Mouse (Mus musculus): ENCODE measurements around the gene Lpp.

Gene Lpp

DNA sequence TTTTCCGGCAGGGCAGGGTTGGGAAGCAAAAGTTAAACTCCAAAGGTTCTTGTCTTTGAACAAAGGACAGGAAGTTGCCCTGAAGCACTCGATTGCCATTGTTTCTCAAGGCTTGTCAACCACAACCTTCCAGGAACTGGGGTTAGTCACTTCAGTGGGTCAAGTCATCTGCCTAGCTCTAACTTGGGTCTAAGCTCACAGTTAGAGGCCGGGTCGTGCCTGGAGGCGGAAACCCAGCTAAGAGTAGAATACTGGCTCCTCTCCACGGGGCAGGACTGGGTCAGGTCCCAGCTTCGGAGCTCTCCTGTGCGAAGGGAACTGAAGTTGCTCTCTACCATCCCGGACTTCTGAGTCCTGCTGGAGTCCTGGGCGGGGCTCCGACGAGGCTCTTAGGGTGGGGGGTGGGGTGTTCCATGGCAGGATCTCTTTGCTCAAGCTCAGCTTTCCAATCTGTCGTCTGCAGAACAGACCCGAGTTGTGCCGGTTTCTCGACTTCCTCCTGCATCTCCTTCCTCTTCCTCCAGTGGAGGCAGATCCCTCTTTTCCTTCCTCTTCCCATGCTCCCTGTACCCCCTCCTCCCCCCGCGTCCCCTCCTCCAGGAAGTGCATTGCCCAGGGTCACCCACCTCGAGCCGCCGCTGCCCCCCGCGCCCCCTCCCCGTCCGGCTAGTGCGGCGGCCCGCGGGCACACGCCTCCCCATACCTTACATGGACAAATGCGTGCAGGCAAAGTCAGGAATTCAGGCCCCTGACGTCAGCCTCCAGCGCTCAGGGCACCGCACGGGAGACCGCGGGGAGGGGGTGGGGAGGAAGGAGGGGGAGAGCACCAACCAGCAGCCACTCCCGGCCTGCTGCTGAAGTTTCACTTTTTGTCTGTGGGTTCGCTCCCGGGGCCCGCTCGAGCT, at the start of gene Lpp:
Gene Lpp, plus strand, starts transcription at position 857 of the 905 bp plus-strand sequence.
- DNase-seq (ENCODE audit: low spot score in 2 of 2) = peak; percentile 73 to 80

DNA sequence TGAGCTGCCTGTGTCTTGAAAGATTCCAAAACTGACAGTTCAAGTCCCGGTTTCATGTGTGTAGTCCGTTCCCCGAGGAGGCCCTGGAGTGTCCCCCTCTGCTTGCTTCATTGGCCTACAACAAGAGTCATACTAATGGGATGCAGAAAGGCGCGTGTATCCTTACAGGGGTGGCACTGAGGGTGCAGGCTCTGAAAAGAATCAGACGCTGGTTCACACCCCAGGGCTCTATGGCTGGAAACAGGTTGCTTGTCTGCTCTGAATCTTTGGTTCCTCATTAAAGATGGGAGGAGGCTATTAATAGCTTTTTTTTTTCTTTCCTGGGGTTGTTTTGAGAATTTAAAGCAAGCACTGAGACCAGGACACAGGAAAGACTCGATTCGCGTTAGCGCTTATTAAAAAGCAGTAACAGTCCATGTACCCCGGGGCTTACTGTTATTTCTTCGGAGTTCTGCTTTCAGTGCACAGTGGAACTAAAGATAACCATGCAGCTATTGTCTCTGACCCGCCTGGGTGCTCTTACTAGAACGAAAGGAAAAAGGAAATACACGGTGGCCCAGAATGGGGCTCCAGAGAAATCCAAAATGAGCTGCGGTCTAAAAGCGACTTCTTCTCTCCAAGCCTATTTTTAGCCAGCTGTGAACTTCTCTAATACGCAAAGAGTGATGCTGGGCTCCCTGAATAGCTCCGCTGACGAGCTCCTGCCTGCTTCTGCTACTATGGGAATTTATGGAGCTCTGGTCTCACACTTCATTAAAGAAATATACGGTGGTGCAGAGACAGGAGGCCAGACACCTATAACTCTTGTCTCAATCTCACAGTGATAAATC, 45.5 kb upstream of the Lpp start:
- no peak for DNase-seq (ENCODE audit: low spot score in 2 of 2)

DNA sequence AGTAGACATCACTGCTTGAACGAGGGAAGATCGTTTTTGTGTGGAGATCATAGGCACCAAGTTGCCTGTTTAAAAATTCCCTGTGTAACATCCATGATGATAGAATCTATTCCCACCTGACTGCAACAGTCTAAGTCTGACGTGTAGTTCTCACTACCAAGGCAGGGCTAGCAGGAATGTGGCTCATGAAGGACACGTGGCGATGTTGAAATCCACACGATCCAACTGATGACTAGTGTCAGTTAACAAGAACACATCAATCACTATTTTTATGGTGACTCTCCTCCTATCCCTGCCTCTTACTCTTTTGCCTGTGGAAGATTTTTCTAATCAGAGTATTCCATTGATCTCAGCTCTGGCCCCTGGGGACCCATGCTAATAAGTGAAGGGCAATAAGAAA, 43.0 kb upstream of the Lpp start:
- DNase-seq (ENCODE audit: low spot score in 2 of 2) = no peak

GRCm38 (mm10) chr16:24350751-24351150, 42.6 kb upstream of the Lpp start:
- no peak for DNase-seq (ENCODE audit: low spot score in 2 of 2)

DNA sequence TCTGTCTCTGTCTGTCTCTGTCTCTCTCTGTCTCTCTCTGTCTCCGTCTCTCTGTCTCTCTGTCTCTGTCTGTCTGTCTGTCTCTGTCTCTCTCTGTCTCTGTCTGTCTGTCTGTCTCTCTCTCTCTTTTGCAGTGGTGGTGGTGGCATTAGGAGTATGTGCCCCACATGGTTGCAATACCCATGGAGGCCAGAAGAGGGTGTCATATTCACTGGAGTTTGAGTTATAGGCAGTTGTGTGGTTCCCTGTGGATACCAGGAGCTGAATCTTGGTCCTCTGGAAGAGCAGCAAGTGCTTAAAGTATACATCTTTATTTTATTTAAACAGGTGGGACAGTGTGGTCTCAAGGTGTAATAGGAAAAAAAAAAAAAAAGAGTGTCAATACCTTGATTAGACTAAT, 41.5 kb upstream of the Lpp start:
- DNase-seq (ENCODE audit: low spot score in 2 of 2) = no peak

DNA sequence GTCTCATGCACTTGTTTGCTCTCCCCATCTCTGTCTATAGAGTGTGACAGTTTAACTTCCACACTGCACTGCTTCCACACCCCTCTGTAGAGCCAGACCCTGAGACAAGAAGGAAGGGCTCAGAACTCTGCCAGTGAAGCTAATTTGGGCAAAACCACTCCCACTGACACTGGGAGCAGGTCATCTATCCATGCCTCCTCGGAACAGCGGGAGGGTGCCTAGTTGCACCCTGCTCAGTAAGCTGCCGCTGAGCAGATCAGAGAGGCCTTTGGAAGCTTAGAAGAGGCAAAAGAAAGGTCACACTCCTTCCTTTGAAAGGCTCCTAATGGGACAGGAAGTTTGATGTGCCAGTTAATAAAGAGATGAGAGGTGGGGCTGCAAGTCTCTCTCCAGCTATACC, 39.5 kb upstream of the Lpp start:
- DNase-seq (ENCODE audit: low spot score in 2 of 2) = no peak

GRCm38 (mm10) chr16:24361667-24362066, 31.6 kb upstream of the Lpp start:
- no peak for DNase-seq (ENCODE audit: low spot score in 2 of 2)

DNA sequence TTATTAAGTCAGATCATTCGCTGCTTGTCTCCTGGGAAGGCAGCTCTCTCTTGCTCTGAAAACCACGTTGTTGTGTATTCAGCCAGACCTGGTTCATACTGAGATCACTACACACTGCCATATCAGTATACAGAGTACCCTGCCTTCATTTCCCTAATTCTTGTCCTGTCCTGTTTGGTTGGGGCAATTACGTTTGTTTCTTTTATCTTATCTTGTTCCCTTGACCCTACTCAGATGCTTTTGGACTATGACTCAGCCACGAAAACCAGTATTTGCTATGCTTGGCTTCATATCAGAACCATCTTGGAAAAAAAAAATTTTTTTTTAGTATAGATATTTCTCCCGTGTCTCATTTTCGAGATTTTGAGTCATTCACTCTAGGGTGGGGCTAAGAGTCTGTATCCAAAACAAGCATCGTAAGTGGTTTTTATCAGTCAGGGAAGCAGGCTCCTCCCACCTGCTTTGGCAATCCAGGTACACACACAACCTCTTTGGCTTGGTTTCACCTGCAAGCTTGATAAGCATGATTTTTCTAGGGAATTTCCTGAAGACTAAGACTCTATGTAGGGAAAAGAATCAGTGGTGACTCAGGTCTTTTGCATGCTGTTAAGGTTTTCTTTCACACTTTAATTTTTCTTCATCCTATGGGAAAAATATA, 29.1 kb upstream of the Lpp start:
- DNase-seq (ENCODE audit: low spot score in 2 of 2) = no peak

DNA sequence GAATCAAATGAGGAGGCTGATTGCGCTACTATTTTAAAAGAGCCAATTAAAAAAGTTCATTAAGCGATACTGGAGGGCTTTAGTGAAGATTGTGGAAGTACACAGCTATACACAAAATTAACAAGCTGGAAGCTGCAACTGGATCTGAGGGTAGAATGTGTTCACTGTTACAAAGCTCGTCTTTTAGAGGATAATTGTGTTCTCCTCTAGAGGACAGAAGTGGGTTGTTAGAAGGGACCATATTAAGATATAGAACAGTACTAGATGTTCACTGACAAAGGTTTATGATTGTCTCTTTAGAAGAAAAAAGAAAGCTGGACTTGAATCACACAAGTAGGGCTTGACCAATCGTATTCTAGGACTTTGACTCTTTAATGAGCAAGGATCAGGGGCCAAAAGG, 27.4 kb upstream of the Lpp start:
- DNase-seq (ENCODE audit: low spot score in 2 of 2) = no peak

DNA sequence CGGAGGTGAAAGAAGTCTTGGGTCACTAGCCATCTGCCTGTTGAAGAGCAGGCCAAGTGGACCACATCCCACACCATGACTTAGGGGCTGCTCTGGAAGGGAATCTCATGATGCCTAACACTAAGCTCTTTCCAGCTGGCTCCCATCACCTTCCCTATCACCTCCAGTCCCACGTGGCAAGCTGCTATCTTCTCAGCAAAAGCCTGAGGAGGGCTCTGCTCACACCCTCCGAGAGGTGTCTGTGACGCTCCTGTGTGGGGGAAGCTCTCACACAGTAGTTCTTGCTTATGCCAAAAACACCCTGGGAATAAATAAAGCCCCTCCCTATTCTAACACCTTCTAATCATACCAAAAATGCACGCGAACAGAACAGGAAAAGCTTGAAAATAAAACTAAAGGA, 26.2 kb upstream of the Lpp start:
- no peak for DNase-seq (ENCODE audit: low spot score in 2 of 2)

DNA sequence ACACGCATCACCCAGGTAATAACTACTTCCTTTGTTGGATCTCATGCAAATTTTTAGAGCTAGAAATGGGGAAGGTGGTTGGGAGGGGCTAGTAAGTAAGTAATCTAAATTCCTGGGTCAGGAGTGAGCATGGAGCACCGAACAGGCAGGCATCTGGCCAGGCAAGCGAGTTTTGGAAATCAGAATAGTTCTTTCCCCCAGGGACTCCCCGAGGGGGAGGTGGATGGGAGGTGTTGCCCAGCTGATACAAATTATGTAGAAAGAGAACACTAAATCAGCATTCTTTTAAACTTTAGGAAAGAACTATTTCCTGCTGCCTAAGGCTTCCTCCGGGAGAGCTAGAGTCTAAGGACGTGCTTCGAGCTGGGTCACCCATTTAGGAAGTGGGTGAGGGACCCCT, 25.8 kb upstream of the Lpp start:
- DNase-seq (ENCODE audit: low spot score in 2 of 2) = no peak

GRCm38 (mm10) chr16:24376478-24376877, 16.8 kb upstream of the Lpp start:
- no peak for DNase-seq (ENCODE audit: low spot score in 2 of 2)

GRCm38 (mm10) chr16:24390596-24390995, 2.7 kb upstream of the Lpp start:
- DNase-seq (ENCODE audit: low spot score in 2 of 2) = no peak

- no peak for DNase-seq (ENCODE audit: low spot score in 2 of 2)
Observed at GRCm38 (mm10) chr16:24391111-24391510, 2.2 kb upstream of the Lpp start.

DNA sequence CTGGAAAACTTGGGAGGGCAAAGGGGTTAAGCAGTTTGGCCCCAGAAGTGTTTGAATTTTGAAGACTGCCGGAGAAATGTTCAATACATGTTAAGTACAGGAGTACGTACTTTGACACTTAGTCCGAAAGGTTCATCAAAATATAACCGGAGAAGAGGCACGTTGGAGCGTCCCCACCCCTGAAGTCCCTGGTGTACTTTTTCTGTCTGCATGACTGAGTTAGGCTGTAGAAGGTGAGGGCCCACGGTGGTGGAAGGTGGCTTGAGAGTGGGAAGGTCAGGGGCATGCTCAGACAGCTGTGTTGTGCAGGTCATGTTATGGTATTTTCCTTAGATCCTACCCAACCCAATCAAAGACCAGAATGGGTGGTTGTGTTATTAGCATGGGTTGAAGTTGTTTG, 1.4 kb upstream of the Lpp start:
- no peak for DNase-seq (ENCODE audit: low spot score in 2 of 2)

DNA sequence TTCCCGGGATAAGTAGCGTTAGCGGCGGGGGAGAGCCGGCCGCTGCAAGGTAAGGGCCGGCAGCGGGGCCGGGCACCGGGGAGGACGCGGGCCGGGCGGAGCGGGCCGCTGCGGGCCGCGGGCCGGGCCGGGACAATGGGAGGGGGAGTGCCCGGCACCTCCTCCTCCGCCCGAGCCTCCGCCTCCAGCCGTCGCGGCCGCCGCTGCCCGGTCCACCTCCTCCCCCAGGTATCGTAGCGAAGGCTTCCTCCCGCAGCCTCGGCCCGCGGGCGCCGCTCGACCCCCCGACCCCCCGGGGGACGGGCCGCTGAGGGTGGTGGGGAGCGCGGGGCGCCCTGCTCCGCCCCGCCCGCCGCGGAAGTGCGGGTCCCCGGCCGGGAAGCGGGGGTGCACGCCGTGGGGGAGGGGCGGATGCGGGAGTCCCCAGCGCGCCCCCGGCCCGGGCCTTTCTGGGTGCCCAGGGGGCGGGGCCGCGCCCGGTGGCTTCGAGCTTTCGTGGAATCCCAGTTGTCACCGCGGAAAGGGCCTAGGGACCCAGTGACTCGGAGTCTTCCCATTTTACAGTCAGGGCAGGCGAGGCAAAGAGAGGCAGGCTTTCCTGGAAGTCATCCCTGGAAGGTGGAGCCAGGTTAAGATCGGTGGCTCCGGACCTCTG, 376 bp downstream of the Lpp start:
- peak in 1 of 2 experiments; percentile 68 for DNase-seq (ENCODE audit: low spot score in 2 of 2)

- no peak for DNase-seq (ENCODE audit: low spot score in 2 of 2)
Observed at GRCm38 (mm10) chr16:24394211-24394991, 1.1 kb downstream of the Lpp start.

DNA sequence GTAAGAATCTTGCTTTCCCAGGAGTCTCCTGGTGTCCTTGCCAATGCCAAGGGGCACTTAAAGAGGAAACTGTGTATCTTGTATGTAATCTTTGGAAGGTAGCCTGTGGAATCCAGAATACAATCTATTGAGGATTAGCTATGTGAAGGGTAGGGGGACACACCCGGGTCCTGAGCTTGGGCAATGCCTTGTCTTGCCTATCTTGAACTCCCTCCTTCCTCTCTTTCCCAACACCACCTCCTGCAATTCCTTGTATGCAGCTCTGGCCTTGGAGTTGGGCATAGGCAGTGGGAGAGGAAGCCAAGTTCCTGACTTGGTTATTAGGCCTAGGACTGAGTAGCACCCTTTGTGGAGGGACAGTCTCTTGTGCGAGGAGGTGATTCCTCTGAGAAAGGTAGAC, 1.8 kb downstream of the Lpp start:
- no peak for DNase-seq (ENCODE audit: low spot score in 2 of 2)

GRCm38 (mm10) chr16:24396504-24396903, 3.2 kb downstream of the Lpp start:
- no peak for DNase-seq (ENCODE audit: low spot score in 2 of 2)

DNA sequence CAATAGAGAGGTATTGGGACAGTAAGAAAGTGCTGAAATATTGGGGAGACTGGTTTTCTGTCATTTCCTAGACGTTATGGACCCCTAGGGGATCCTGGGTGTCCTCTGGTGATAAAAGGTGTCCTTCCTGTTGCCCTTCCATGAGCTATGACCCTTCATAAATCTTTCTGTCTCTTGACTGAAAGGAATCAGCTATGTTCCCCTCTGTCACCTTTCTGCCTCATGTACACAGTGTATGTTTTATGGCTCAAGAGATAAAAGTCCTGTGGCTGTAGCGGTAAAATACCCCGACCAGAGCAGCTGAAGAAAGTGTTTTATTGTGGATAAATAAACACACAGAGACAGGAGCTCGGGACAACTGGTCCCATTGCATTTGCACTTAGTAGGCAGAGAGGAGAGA, 5.2 kb downstream of the Lpp start:
- DNase-seq (ENCODE audit: low spot score in 2 of 2) = no peak

DNA sequence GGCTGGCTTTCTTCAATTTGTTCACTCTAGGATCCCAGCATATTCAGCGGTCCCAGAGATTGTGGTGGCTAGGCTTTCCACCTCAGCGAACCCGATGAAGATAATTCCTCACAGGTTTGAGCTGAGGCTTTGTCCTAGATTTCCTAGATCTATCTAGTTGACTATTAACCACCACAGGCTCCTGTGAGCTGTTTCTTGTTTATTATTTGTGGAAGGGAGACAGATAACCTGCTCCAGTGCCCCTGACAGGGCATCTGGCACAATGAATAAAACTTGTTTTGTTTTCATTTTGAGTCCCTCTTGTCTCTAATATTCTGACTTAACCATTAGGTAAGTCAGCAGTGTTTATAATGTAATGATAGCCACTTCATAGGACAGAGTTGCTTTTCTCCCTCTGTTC, 5.6 kb downstream of the Lpp start:
- no peak for DNase-seq (ENCODE audit: low spot score in 2 of 2)

Measured in urinary bladder, postnatal 4 days (tissue).